Mouse (Mus musculus) testis, adult 2 months (tissue): ENCODE measurements around the gene Clnk.

Source experiments
- CTCF ChIP-seq: fragments of 200-500 bp; IDR thresholded peaks from 2 replicates; pipeline ENCODE4 v1.5.1; 2012; ENCODE audit warnings: low read depth, mild to moderate bottlenecking, inconsistent platforms, low read length, moderate library complexity; ENCODE audit not compliant: control insufficient read depth, insufficient read depth, insufficient replicate concordance
- POLR2A ChIP-seq: fragments of 200-500 bp; IDR thresholded peaks from 2 replicates; pipeline ENCODE4 v1.6.1; 2012; ENCODE audit warnings: low read depth, mild to moderate bottlenecking, inconsistent platforms, low read length, moderate library complexity; ENCODE audit not compliant: control insufficient read depth

GRCm38 (mm10) chr5:38754950-38755349 is 121.7 kb downstream of the Clnk start:
- TF ChIP-seq CTCF (peak; percentile 76; the same call in 1 of the 2 replicates), POLR2A (no peak)
